8 mouse cellular contexts compared by ENCODE assay signal in genomic region chr15:13088504-13089058, GRCm38 (mm10).
DNase-seq lines count a peak whose midpoint lies in the region; ATAC-seq and TF ChIP-seq lines count a peak whose summit lies in the region.

No protein-coding gene starts in this region.

- 48% methylated on average over 7 of the region's 7 CpGs for WGBS in cerebellum, adult 2 months
- WGBS in kidney, embryonic 16.5 days = 56% methylated on average over 7 of the region's 7 CpGs
- WGBS in liver, embryonic 14.5 days (ENCODE audit: insufficient replicate concordance) = 38% methylated on average over 7 of the region's 7 CpGs

- no peak overlapping the region for H3K27ac ChIP-seq in cerebellum, adult 2 months (ENCODE audit: insufficient read depth, low read length)
- H3K27ac ChIP-seq in kidney, embryonic 16.5 days (ENCODE audit: low read length) = no peak overlapping the region
- no peak overlapping the region for H3K27ac ChIP-seq in liver, embryonic 14.5 days

- TF ChIP-seq EP300 in liver, embryonic 14.5 days (IDR thresholded peaks at IDR 0.05; ENCODE audit: low read depth) = no peak

- TF ChIP-seq CTCF in cerebellum, adult 2 months (IDR thresholded peaks at IDR 0.05; ENCODE audit: borderline replicate concordance, insufficient read depth, low read depth, low read length) = peak; percentile 55
- TF ChIP-seq CTCF in liver, embryonic 14.5 days (IDR thresholded peaks at IDR 0.05; ENCODE audit: low read depth) = peak; percentile 77

- H3K4me2 ChIP-seq in kidney, embryonic 16.5 days (replicated peaks; ENCODE audit: low read depth, low read length) = no peak overlapping the region
- no peak overlapping the region for H3K4me2 ChIP-seq in liver, embryonic 14.5 days (ENCODE audit: low read depth)

- ATAC-seq in frontal cortex, adult (ENCODE audit: low TSS enrichment) = peak; percentile 62
- peak; percentile 79 for ATAC-seq in kidney, embryonic 16.5 days (ENCODE audit: low FRiP score, low TSS enrichment)
- ATAC-seq in liver, embryonic 14.5 days (ENCODE audit: insufficient read depth) = no peak

- TF ChIP-seq POLR2A in cerebellum, adult 2 months (IDR thresholded peaks at IDR 0.05; ENCODE audit: borderline replicate concordance, insufficient read depth, low read length) = no peak

- no peaks in the 10 kb centered on the region for H3K9me3 ChIP-seq in kidney, embryonic 16.5 days (ENCODE audit: low read length)
- no peaks in the 10 kb centered on the region for H3K9me3 ChIP-seq in liver, embryonic 14.5 days (ENCODE audit: control insufficient read depth, low read length)

- no peaks in the 10 kb centered on the region for H3K36me3 ChIP-seq in kidney, embryonic 16.5 days (ENCODE audit: insufficient read depth, low read length)
- no peaks in the 10 kb centered on the region for H3K36me3 ChIP-seq in liver, embryonic 14.5 days (replicated peaks; ENCODE audit: control insufficient read depth, insufficient read depth, low read depth)

- no peaks in the 10 kb centered on the region for H3K27me3 ChIP-seq in cerebellum, adult 2 months (ENCODE audit: control insufficient read depth, insufficient read depth, low read length)
- no peaks in the 10 kb centered on the region for H3K27me3 ChIP-seq in kidney, embryonic 16.5 days (ENCODE audit: insufficient read depth, low read length)
- no peaks in the 10 kb centered on the region for H3K27me3 ChIP-seq in liver, embryonic 14.5 days (ENCODE audit: control insufficient read depth, insufficient read depth, low read length)

- peak; percentile 20 for DNase-seq in thymus, postnatal 4 days
- DNase-seq in thymus, postnatal 25 days = no peak
- DNase-seq in cerebellum, adult 2 months = peak; percentile 16 to 33
- DNase-seq in liver, embryonic 14.5 days (ENCODE audit: low read depth in 3 of 3, low spot score in 3 of 3) = peak in 1 of 3 experiments; percentile 9
- peak; percentile 32 for DNase-seq in retina, postnatal 7 days (ENCODE audit: low read depth, low spot score)
- DNase-seq in urinary bladder, postnatal 10 days (ENCODE audit: low spot score) = no peak

- no peaks in the 10 kb centered on the region for H3K4me1 ChIP-seq in cerebellum, adult 2 months (ENCODE audit: control insufficient read depth, insufficient read depth, low read length)
- H3K4me1 ChIP-seq in kidney, embryonic 16.5 days (ENCODE audit: insufficient read depth, low read length) = peaks cover 5% of the 10 kb centered on the region; the same call in 1 of the 2 replicates
- H3K4me1 ChIP-seq in liver, embryonic 14.5 days (replicated peaks; ENCODE audit: control insufficient read depth in 2 of 2, insufficient read depth in 2 of 2, low read length in 1 of 2) = no peaks in the 10 kb centered on the region

- H3K9ac ChIP-seq in kidney, embryonic 16.5 days (replicated peaks; ENCODE audit: low read length) = no peak overlapping the region
- H3K9ac ChIP-seq in liver, embryonic 14.5 days (replicated peaks) = no peak overlapping the region

- no peak overlapping the region for H3K4me3 ChIP-seq in cerebellum, adult 2 months (replicated peaks; ENCODE audit: insufficient read depth, low read depth, low read length)
- no peak overlapping the region for H3K4me3 ChIP-seq in kidney, embryonic 16.5 days (ENCODE audit: low read length)
- no peak overlapping the region for H3K4me3 ChIP-seq in liver, embryonic 14.5 days (ENCODE audit: insufficient read depth in 1 of 2, low read depth in 2 of 2, low read length in 2 of 2)

Comparison
In these comparisons a context has a peak if more than half of its experiments do, and no peak if none do; other contexts are left out.
1. DNase-seq: peak in thymus, postnatal 4 days (single experiment), cerebellum, adult 2 months (2 of 2) and retina, postnatal 7 days (single experiment); none in thymus, postnatal 25 days (single experiment) and urinary bladder, postnatal 10 days (single experiment).